Mouse (Mus musculus) ES-E14 (cell line): ENCODE results near the gene Dcaf15. TPM values are rescaled to one million over a fixed set of nuclear protein-coding genes. Genes with fewer than 3 reads are reported as not detected.
A peak's percentile ranks its signal among the peaks of the same experiment; 100 is the strongest.

ENCODE experiments used
- DNase-seq: peaks from one replicate; pipeline ENCODE4 v3.0.0-alpha.2; 2013; ENCODE audit warnings: low read depth, low spot score
- H3K27ac ChIP-seq: 2 replicates; pipeline ENCODE4 v1.5.1; 2012; ENCODE audit warnings: low read depth, mild to moderate bottlenecking, low read length, moderate library complexity, mixed read lengths; ENCODE audit not compliant: poor library complexity, insufficient read depth, severe bottlenecking
- H3K36me3 ChIP-seq: 2 replicates; pipeline ENCODE4 v1.6.1; 2012; ENCODE audit warnings: mild to moderate bottlenecking, low read length, moderate library complexity, mixed read lengths; ENCODE audit not compliant: control insufficient read depth, poor library complexity, insufficient read depth, severe bottlenecking
- H3K4me1 ChIP-seq, 2 experiments: fragments of 150-350 bp in 1 of 2; sonication (generic) in 1 of 2; 2 replicates each; pipeline ENCODE4 v1.6.1; 2012; ENCODE audit warnings: low read length in 2 of 2, mild to moderate bottlenecking in 1 of 2, mixed read lengths in 1 of 2; ENCODE audit not compliant: control insufficient read depth in 2 of 2, insufficient read depth in 2 of 2, poor library complexity in 1 of 2
- H3K4me3 ChIP-seq, 2 experiments: fragments of 150-350 bp in 1 of 2; sonication (generic) in 1 of 2; 2 replicates each; pipeline ENCODE4 v1.5.1; 2012; ENCODE audit warnings: low read length in 2 of 2, low read depth in 1 of 2, mild to moderate bottlenecking in 1 of 2, mixed read lengths in 1 of 2; ENCODE audit not compliant: insufficient read depth in 1 of 2, poor library complexity in 1 of 2, severe bottlenecking in 1 of 2
- H3K9ac ChIP-seq: 2 replicates; pipeline ENCODE4 v1.6.1; 2012; ENCODE audit warnings: low read depth, mild to moderate bottlenecking, low read length, mixed read lengths; ENCODE audit not compliant: poor library complexity, insufficient read depth, severe bottlenecking
- H3K9me3 ChIP-seq: fragments of 150-350 bp; sonication (generic); 2 replicates; pipeline ENCODE4 v1.6.1; 2012; ENCODE audit warnings: low read depth, mild to moderate bottlenecking, low read length; ENCODE audit not compliant: control insufficient read depth, insufficient read depth
- CHD2 ChIP-seq: IDR thresholded peaks from 2 replicates; pipeline ENCODE4 v1.6.1; 2014; ENCODE audit warnings: mild to moderate bottlenecking, low read depth, low read length, inconsistent platforms
- HCFC1 ChIP-seq: IDR thresholded peaks from 2 replicates; pipeline ENCODE4 v1.6.1; 2012; ENCODE audit warnings: low read length, inconsistent platforms, borderline replicate concordance; ENCODE audit not compliant: insufficient read depth
- MAFK ChIP-seq: IDR thresholded peaks from 2 replicates; pipeline ENCODE4 v1.6.1; 2014; ENCODE audit warnings: mild to moderate bottlenecking, low read depth, low read length, inconsistent platforms; ENCODE audit not compliant: insufficient read depth
- ZC3H11A ChIP-seq: IDR thresholded peaks from 2 replicates; pipeline ENCODE4 v1.6.1; 2012; ENCODE audit warnings: low read depth, mild to moderate bottlenecking, inconsistent platforms, low read length, borderline replicate concordance
- ZNF384 ChIP-seq: IDR thresholded peaks from 2 replicates; pipeline ENCODE4 v1.6.1; 2012; ENCODE audit warnings: low read depth, low read length, inconsistent platforms
- in situ Hi-C, 2 experiments: fragments of 600-800 bp; cut with MboI; formaldehyde crosslinking; loops; one replicate each; pipeline ENCODE4 v1.15.1; 2025; ENCODE audit warnings: low sequenced_read_pairs in 2 of 2, inconsistent platforms in 1 of 2; ENCODE audit not compliant: unreplicated experiment in 2 of 2
- total RNA-seq: library from RNA; depleted of rRNA; stranded (reverse); fragments of 300-350 nt; gene quantifications from 2 replicates; pipeline ENCODE4 v1.2.3, GENCODE M21; 2012

The Dcaf15 gene
- total RNA-seq, 1 experiment, result 53.5 TPM

DNA sequence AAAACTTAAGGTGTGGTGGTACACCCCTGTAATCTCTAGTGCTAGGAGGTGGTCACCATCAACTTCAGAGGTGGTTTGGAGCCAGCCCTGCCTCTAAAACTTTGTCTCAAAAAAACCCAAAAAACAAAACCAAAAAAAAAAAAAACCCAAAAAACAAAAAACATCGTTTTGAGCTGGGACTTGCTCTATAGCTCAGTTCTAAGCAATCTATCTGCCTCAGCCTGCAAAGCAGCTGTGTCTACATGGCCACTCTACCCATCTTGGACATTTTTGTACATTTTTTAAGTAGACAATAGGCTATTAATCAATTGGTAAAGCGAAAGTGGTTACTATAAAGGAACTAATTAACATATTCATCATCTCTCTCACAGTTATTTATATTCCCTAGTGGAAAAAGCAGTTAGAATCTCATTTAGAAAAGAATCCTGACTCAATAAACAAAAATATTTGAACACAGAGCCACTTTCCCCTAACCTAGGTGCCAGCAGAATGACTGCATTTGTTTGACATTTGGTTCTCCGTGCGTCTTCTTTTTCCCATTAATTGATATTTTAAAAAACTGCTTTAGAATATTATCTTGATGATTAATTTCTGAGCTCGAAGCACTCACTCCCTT lies 39.0 kb downstream of the Dcaf15 start:
- no peaks in the 10 kb centered on the region for H3K36me3 ChIP-seq
- H3K9me3 ChIP-seq, result no peaks in the 10 kb centered on the region
- H3K4me3 ChIP-seq, result peak overlapping the region; percentile 68 to 78
- peak overlapping the region; percentile 82 for H3K9ac ChIP-seq
- no peak for DNase-seq
- TF ChIP-seq CHD2, result no peak
- no peak for TF ChIP-seq HCFC1
- peak; percentile 66 for TF ChIP-seq ZNF384
- TF ChIP-seq MAFK, result no peak
- TF ChIP-seq ZC3H11A, result no peak
- in situ Hi-C loops, result no loop called here
- peak overlapping the region; percentile 61 for H3K27ac ChIP-seq
- H3K4me1 ChIP-seq, result peaks cover 3 to 10% of the 10 kb centered on the region in 2 experiments; a peak in 3 of 4 replicates

DNA sequence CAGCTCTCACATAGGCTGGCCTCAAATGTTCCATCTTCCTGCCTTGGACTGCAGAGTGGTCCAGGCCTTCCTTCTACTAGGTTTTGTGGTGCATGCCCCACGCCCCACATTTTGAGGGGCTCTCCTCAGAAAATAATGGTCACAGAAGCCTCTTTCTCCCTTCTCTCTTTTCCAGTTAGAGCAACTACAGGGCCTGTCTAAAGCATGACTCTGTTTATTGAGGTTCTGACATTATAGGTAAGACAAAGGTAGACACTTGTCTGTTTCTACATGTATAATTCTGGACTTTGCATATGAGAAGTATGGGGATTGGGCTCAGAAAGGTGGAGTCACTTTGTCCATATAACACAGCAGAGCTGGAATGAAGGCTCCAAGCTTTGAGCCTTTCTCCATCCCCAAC lies 39.5 kb downstream of the Dcaf15 start, which contains the start of gene Gm10643:
Gm10643 (minus strand) TSS at position 101 of the 400 bp plus-strand sequence.
- TF ChIP-seq CHD2, result no peak
- TF ChIP-seq MAFK, result no peak
- no peak for TF ChIP-seq ZC3H11A
- TF ChIP-seq ZNF384, result no peak
- TF ChIP-seq HCFC1, result no peak
- H3K9me3 ChIP-seq, result no peaks in the 10 kb centered on the region
- H3K36me3 ChIP-seq, result no peaks in the 10 kb centered on the region
- no peak for DNase-seq
- in situ Hi-C loops, result no loop called here
- peak within 1 kb of the TSS; percentile 68 to 78 for H3K4me3 ChIP-seq
- H3K4me1 ChIP-seq, result peaks cover 3 to 10% of the 10 kb centered on the region in 2 experiments; a peak in 3 of 4 replicates
- peak within 1 kb of the TSS; percentile 82 for H3K9ac ChIP-seq
- peak within 1 kb of the TSS; percentile 61 for H3K27ac ChIP-seq

- in situ Hi-C loops, result no loop called here
- no peak overlapping the region for H3K9ac ChIP-seq
- H3K36me3 ChIP-seq, result no peaks in the 10 kb centered on the region
- H3K9me3 ChIP-seq, result no peaks in the 10 kb centered on the region
- no peak overlapping the region for H3K27ac ChIP-seq
- DNase-seq, result no peak
- H3K4me3 ChIP-seq, result no peak overlapping the region
- H3K4me1 ChIP-seq, result peaks cover 3 to 7% of the 10 kb centered on the region in 2 experiments; a peak in 3 of 4 replicates
- TF ChIP-seq HCFC1 (no peak), ZC3H11A (no peak), MAFK (no peak), ZNF384 (no peak), CHD2 (no peak)
These were observed 40.5 kb downstream of the Dcaf15 start for GRCm38 (mm10) chr8:84063861-84064610.

DNA sequence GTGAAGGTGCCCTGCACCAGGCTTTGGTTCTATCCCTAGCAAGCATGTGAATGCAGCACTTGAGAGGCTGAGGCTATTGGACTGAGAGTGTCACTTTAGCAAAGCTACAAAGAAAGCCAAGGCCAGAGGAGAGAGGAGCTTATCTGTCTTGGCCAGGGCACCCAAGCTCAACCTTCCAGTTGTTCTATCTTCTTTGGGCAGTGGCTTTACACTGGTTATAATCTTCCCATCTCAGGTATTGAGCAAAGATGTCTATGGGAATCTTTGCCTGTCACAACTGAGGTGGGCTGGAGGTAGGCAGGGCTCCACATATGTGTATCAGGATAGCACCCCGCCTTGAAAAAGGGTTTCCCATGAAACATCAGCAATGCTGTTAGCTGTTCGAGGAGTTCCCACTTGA lies 44.3 kb downstream of the Dcaf15 start:
- H3K36me3 ChIP-seq, result no peaks in the 10 kb centered on the region
- H3K9me3 ChIP-seq, result no peaks in the 10 kb centered on the region
- no peak overlapping the region for H3K4me3 ChIP-seq
- in situ Hi-C loops, result no loop called here
- no peak for DNase-seq
- TF ChIP-seq ZC3H11A (no peak), ZNF384 (no peak), MAFK (no peak)
- no peak overlapping the region for H3K9ac ChIP-seq
- peaks cover 0 to 3% of the 10 kb centered on the region in 2 experiments; a peak in 1 of 4 replicates for H3K4me1 ChIP-seq
- no peak overlapping the region for H3K27ac ChIP-seq

DNA sequence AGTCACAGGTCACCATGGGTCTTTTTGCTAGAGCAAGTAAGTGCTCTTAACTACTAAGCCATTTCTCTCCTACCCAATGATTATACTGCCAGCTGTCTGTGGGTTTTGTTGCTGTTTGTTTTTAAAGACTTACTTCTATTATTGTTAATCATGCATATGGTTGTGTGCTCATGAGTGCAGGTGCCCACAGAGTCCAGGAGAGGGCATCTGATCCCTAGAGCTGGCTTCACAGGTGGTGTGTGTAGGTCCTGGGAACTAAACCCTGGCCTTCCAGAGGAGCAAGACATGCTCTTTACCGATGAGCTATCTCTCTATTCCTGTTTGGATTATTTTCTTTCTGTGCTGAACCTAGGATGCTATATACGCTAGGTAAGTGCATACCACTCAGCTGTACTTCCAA lies 45.3 kb downstream of the Dcaf15 start:
- no peak for TF ChIP-seq HCFC1
- TF ChIP-seq MAFK, result no peak
- no peak overlapping the region for H3K9ac ChIP-seq
- H3K4me1 ChIP-seq, result peaks cover 0 to 2% of the 10 kb centered on the region in 2 experiments; a peak in 1 of 4 replicates
- H3K36me3 ChIP-seq, result no peaks in the 10 kb centered on the region
- no peaks in the 10 kb centered on the region for H3K9me3 ChIP-seq
- in situ Hi-C loops, result no loop called here
- H3K27ac ChIP-seq, result no peak overlapping the region
- no peak overlapping the region for H3K4me3 ChIP-seq
- DNase-seq, result no peak
